Mouse (Mus musculus) MEL (cell line): ENCODE results near the gene Ccdc185. TPM values are rescaled to one million over a fixed set of nuclear protein-coding genes. Genes with fewer than 3 reads are reported as not detected.

Experiments used
- DNase-seq: peaks from one replicate; pipeline ENCODE4 v3.0.0; 2011; ENCODE audit warnings: low read depth, low spot score
- H3K27ac ChIP-seq: 2 replicates; pipeline ENCODE4 v1.5.1; 2012; ENCODE audit warnings: low read depth, mild to moderate bottlenecking, control low read depth, low read length, moderate library complexity; ENCODE audit not compliant: control insufficient read depth
- H3K27me3 ChIP-seq, 2 experiments: fragments of 150-350 bp in 1 of 2; sonication (generic) in 1 of 2; 2 replicates each; pipeline ENCODE4 v1.6.1; 2012; ENCODE audit warnings: low read length in 2 of 2, mild to moderate bottlenecking in 2 of 2, improper control_type of control experiment in 1 of 2, moderate library complexity in 1 of 2; ENCODE audit not compliant: insufficient read depth in 2 of 2, control insufficient read depth in 1 of 2
- H3K36me3 ChIP-seq, 2 experiments: 2 replicates each; pipeline ENCODE4 v1.6.1; 2012 to 2014; ENCODE audit warnings: low read length in 2 of 2, improper control_type of control experiment in 1 of 2, inconsistent platforms in 1 of 2, mild to moderate bottlenecking in 1 of 2; ENCODE audit not compliant: insufficient read depth in 2 of 2, control insufficient read depth in 1 of 2
- H3K4me1 ChIP-seq, 2 experiments: fragments of 150-350 bp in 1 of 2; sonication (generic) in 1 of 2; 2 replicates each; pipeline ENCODE4 v1.6.1; 2012; ENCODE audit warnings: low read length in 2 of 2, improper control_type of control experiment in 1 of 2, mild to moderate bottlenecking in 1 of 2; ENCODE audit not compliant: insufficient read depth in 2 of 2, control insufficient read depth in 1 of 2
- H3K4me3 ChIP-seq, 2 experiments: fragments of 150-350 bp in 1 of 2; sonication (generic) in 1 of 2; 2 replicates each; pipeline ENCODE4 v1.5.1; 2012; ENCODE audit warnings: low read depth in 2 of 2, low read length in 2 of 2, mild to moderate bottlenecking in 2 of 2, moderate library complexity in 2 of 2, control low read depth in 1 of 2, improper control_type of control experiment in 1 of 2; ENCODE audit not compliant: control insufficient read depth in 1 of 2, insufficient read depth in 1 of 2
- H3K79me2 ChIP-seq: 2 replicates; pipeline ENCODE4 v1.6.1; 2012; ENCODE audit warnings: mild to moderate bottlenecking, low read length, moderate library complexity; ENCODE audit not compliant: control insufficient read depth, poor library complexity, insufficient read depth
- H3K9ac ChIP-seq: 2 replicates; pipeline ENCODE4 v1.6.1; 2012; ENCODE audit warnings: low read depth, mild to moderate bottlenecking, control low read depth, low read length, moderate library complexity; ENCODE audit not compliant: control insufficient read depth, poor library complexity, severe bottlenecking
- H3K9me3 ChIP-seq: fragments of 150-350 bp; sonication (generic); replicated peaks from 2 replicates; pipeline ENCODE4 v1.6.1; 2012; ENCODE audit warnings: mild to moderate bottlenecking, low read length, improper control_type of control experiment, moderate library complexity; ENCODE audit not compliant: insufficient read depth
- BHLHE40 ChIP-seq: IDR thresholded peaks from 2 replicates; pipeline ENCODE4 v1.6.1; 2012; ENCODE audit warnings: low read depth, mild to moderate bottlenecking, inconsistent platforms, low read length, improper control_type of control experiment, borderline replicate concordance
- CHD1 ChIP-seq: IDR thresholded peaks from 2 replicates; pipeline ENCODE4 v1.6.1; 2012; ENCODE audit warnings: low read depth, mild to moderate bottlenecking, inconsistent platforms, low read length, improper control_type of control experiment
- E2F4 ChIP-seq: IDR thresholded peaks from 2 replicates; pipeline ENCODE4 v1.6.1; 2011; ENCODE audit warnings: low read depth, low read length, improper control_type of control experiment, borderline replicate concordance
- KAT2A ChIP-seq: conservative IDR thresholded peaks from 2 replicates; pipeline ENCODE4 v1.6.1; 2012; ENCODE audit warnings: low read depth, low read length, improper control_type of control experiment, inconsistent platforms
- MAFK ChIP-seq: IDR thresholded peaks from 2 replicates; pipeline ENCODE4 v1.6.1; 2011; ENCODE audit warnings: low read depth, mild to moderate bottlenecking, low read length, improper control_type of control experiment, borderline replicate concordance
- MEF2A ChIP-seq: IDR thresholded peaks from 2 replicates; pipeline ENCODE4 v1.6.1; 2014; ENCODE audit warnings: low read depth, mild to moderate bottlenecking, inconsistent platforms, low read length, improper control_type of control experiment; ENCODE audit not compliant: poor library complexity, insufficient replicate concordance, severe bottlenecking; ENCODE audit errors: extremely low read depth
- MXI1 ChIP-seq: IDR thresholded peaks from 2 replicates; pipeline ENCODE4 v1.6.1; 2011; ENCODE audit warnings: mild to moderate bottlenecking, low read depth, low read length, improper control_type of control experiment
- MYB ChIP-seq: IDR thresholded peaks from 2 replicates; pipeline ENCODE4 v1.6.1; 2011; ENCODE audit warnings: mild to moderate bottlenecking, low read depth, low read length, improper control_type of control experiment
- NRF1 ChIP-seq: IDR thresholded peaks from 2 replicates; pipeline ENCODE4 v1.6.1; 2014; ENCODE audit warnings: low read depth, mild to moderate bottlenecking, inconsistent platforms, low read length, improper control_type of control experiment, moderate library complexity; ENCODE audit not compliant: poor library complexity, insufficient read depth, severe bottlenecking
- POLR2A ChIP-seq, 2 experiments: IDR thresholded peaks; 2 replicates each; pipeline ENCODE4 v1.6.1; 2011 to 2012; ENCODE audit warnings: low read length in 2 of 2, mild to moderate bottlenecking in 2 of 2, control low read depth in 1 of 2, improper control_type of control experiment in 1 of 2, low read depth in 1 of 2, moderate library complexity in 1 of 2; ENCODE audit not compliant: control insufficient read depth in 1 of 2, insufficient read depth in 1 of 2, poor library complexity in 1 of 2
- POLR2AphosphoS2 ChIP-seq: IDR thresholded peaks from 2 replicates; pipeline ENCODE4 v1.6.1; 2011; ENCODE audit warnings: low read length, improper control_type of control experiment
- POLR2AphosphoS5 ChIP-seq: IDR thresholded peaks from 2 replicates; pipeline ENCODE4 v1.6.1; 2012; ENCODE audit warnings: low read depth, borderline replicate concordance, mild to moderate bottlenecking, inconsistent platforms, low read length, moderate library complexity, mixed read lengths
- RCOR1 ChIP-seq: IDR thresholded peaks from 2 replicates; pipeline ENCODE4 v1.6.1; 2012; ENCODE audit warnings: low read depth, mild to moderate bottlenecking, inconsistent platforms, low read length, improper control_type of control experiment
- SIN3A ChIP-seq: IDR thresholded peaks from 2 replicates; pipeline ENCODE4 v1.6.1; 2012; ENCODE audit warnings: low read length, improper control_type of control experiment, inconsistent platforms
- SMC3 ChIP-seq: IDR thresholded peaks from 2 replicates; pipeline ENCODE4 v1.6.1; 2011; ENCODE audit warnings: low read depth, low read length, improper control_type of control experiment
- TBP ChIP-seq: IDR thresholded peaks from 2 replicates; pipeline ENCODE4 v1.8.0; 2011; ENCODE audit warnings: low read depth, low read length, improper control_type of control experiment
- UBTF ChIP-seq: IDR thresholded peaks from 2 replicates; pipeline ENCODE4 v1.6.1; 2012; ENCODE audit warnings: low read depth, mild to moderate bottlenecking, inconsistent platforms, low read length, improper control_type of control experiment, moderate library complexity, borderline replicate concordance; ENCODE audit not compliant: insufficient read depth
- USF1 ChIP-seq: IDR thresholded peaks from 2 replicates; pipeline ENCODE4 v1.6.1; 2014; ENCODE audit warnings: low read depth, mild to moderate bottlenecking, inconsistent platforms, low read length, improper control_type of control experiment, moderate library complexity
- USF2 ChIP-seq, 2 experiments: IDR thresholded peaks; 2 replicates each; pipeline ENCODE4 v1.6.1; 2011 to 2012; ENCODE audit warnings: improper control_type of control experiment in 2 of 2, low read length in 2 of 2, borderline replicate concordance in 1 of 2, inconsistent platforms in 1 of 2, low read depth in 1 of 2, mild to moderate bottlenecking in 1 of 2; ENCODE audit not compliant: insufficient read depth in 1 of 2
- ZKSCAN1 ChIP-seq: IDR thresholded peaks from 2 replicates; pipeline ENCODE4 v1.6.1; 2012; ENCODE audit warnings: low read depth, mild to moderate bottlenecking, inconsistent platforms, low read length, improper control_type of control experiment, moderate library complexity
- polyA plus RNA-seq, 2 experiments: library from polyadenylated mRNA; stranded (reverse) in 1 of 2; unstranded in 1 of 2; fragments of >175 nt in 1 of 2; fragments of >200 nt in 1 of 2; gene quantifications; 2 replicates each; pipeline versions ENCODE4 v1.2.1 to v1.2.4; 2012; ENCODE audit warnings: low replicate concordance in 2 of 2, low read depth in 1 of 2; ENCODE audit not compliant: insufficient read length in 2 of 2, insufficient read depth in 1 of 2, missing spikeins in 1 of 2
- total RNA-seq: library from RNA; depleted of rRNA; stranded (reverse); fragments of 300-350 nt; gene quantifications from 2 replicates; pipeline ENCODE4 v1.2.3, GENCODE M21; 2012

The Ccdc185 gene
- total and polyA plus RNA-seq, 3 experiments, result not detected

GRCm38 (mm10) chr1:182788896-182789295, 39.9 kb upstream of the Ccdc185 start:
- TF ChIP-seq MEF2A (no peak), ZKSCAN1 (no peak), NRF1 (no peak), CHD1 (no peak), E2F4 (no peak), POLR2AphosphoS5 (no peak), SIN3A (no peak)
- no peak overlapping the region for H3K9ac ChIP-seq
- H3K4me3 ChIP-seq, result no peak overlapping the region
- no peaks in the 10 kb centered on the region for H3K27me3 ChIP-seq
- H3K27ac ChIP-seq, result no peak overlapping the region
- DNase-seq, result no peak
- H3K36me3 ChIP-seq, result no peaks in the 10 kb centered on the region
- H3K79me2 ChIP-seq, result no peaks in the 10 kb centered on the region
- H3K4me1 ChIP-seq, result no peaks in the 10 kb centered on the region
- H3K9me3 ChIP-seq, result no peaks in the 10 kb centered on the region

GRCm38 (mm10) chr1:182787030-182787429, 38.0 kb upstream of the Ccdc185 start:
- DNase-seq, result no peak
- Histone ChIP-seq H3K4me3 (no peak overlapping the region), H3K79me2 (no peaks in the 10 kb centered on the region), H3K9ac (no peak overlapping the region), H3K27me3 (no peaks in the 10 kb centered on the region), H3K9me3 (no peaks in the 10 kb centered on the region), H3K27ac (no peak overlapping the region), H3K36me3 (no peaks in the 10 kb centered on the region), H3K4me1 (no peaks in the 10 kb centered on the region)
- TF ChIP-seq POLR2AphosphoS2 (no peak), MXI1 (no peak), RCOR1 (no peak), SMC3 (no peak), MYB (no peak), KAT2A (no peak), USF2 (IDR thresholded peaks at IDR 0.05; ENCODE audit: borderline replicate concordance in 1 of 2, insufficient read depth in 1 of 2, low read depth in 1 of 2, low read length in 2 of 2) (no peak), UBTF (no peak), POLR2A (IDR thresholded peaks at IDR 0.05; ENCODE audit: control insufficient read depth in 1 of 2, insufficient read depth in 1 of 2, low read depth in 1 of 2, low read length in 2 of 2, poor library complexity in 1 of 2) (no peak), BHLHE40 (no peak), POLR2AphosphoS5 (no peak), ZKSCAN1 (no peak), TBP (no peak), SIN3A (no peak), MAFK (no peak), USF1 (no peak)
